Mouse (Mus musculus) kidney, adult 2 months (tissue): ENCODE results near the gene Duox1.

Experiments
- CTCF ChIP-seq: fragments of 200-500 bp; conservative IDR thresholded peaks from 2 replicates; pipeline ENCODE4 v1.5.1; 2011; ENCODE audit warnings: low read depth, mild to moderate bottlenecking, control low read depth, low read length, moderate library complexity, mixed read lengths; ENCODE audit not compliant: insufficient read depth, insufficient read length
- POLR2A ChIP-seq: fragments of 200-500 bp; IDR thresholded peaks from one replicate; pipeline ENCODE4 v1.6.1; 2011; ENCODE audit warnings: low read depth, low read length, control low read depth

GRCm38 (mm10) chr2:122374666-122375331 is 59.3 kb downstream of the Duox1 start:
- TF ChIP-seq CTCF (no peak), POLR2A (no peak)
